Mouse (Mus musculus) liver, postnatal 0 days (tissue): ENCODE data around the gene Gm815.

Experiments
- CTCF ChIP-seq: sonication (generic); IDR thresholded peaks from 2 replicates; pipeline ENCODE4 v1.5.1; 2016; ENCODE audit warnings: antibody characterized with exemption, low read depth
- EP300 ChIP-seq: IDR thresholded peaks from 2 replicates; pipeline ENCODE4 v1.6.1; 2016; ENCODE audit warnings: antibody characterized with exemption, low read depth, mild to moderate bottlenecking

GRCm38 (mm10) chr19:26871096-26871495, 14.6 kb upstream of the Gm815 start:
- TF ChIP-seq CTCF = no peak
- no peak for TF ChIP-seq EP300
